Mouse (Mus musculus): ENCODE measurements around the gene Zpbp2. TPM values are rescaled to one million over a fixed set of nuclear protein-coding genes. Genes with fewer than 3 reads are reported as not detected.
"Not testable (repeated sequence)": the region's sequence is repeated elsewhere in the genome, so short reads cannot be mapped to it uniquely, and the experiment has no call there.

Zpbp2 gene
- polyA plus RNA-seq, 1 experiment, result 0.08 TPM

GRCm38 (mm10) chr11:98595955-98596354, 45.1 kb downstream of the Zpbp2 start:
- H3K36me3 ChIP-seq (ENCODE audit: control insufficient read depth), result no peaks in the 10 kb centered on the region
- H3K4me3 ChIP-seq (replicated peaks), result no peak overlapping the region
- peaks cover 60% of the 10 kb centered on the region for H3K27me3 ChIP-seq (ENCODE audit: control insufficient read depth)
- no peak for TF ChIP-seq GATA1 (IDR thresholded peaks at IDR 0.05; ENCODE audit: low read length)
- TF ChIP-seq TAL1 (IDR thresholded peaks at IDR 0.05; ENCODE audit: low read length), result no peak
- no peaks in the 10 kb centered on the region for H3K9me3 ChIP-seq (ENCODE audit: control insufficient read depth, low read length)
- peaks cover 36% of the 10 kb centered on the region for H3K4me1 ChIP-seq (ENCODE audit: control insufficient read depth)

GRCm38 (mm10) chr11:98597363-98597762, 46.5 kb downstream of the Zpbp2 start:
- Histone ChIP-seq H3K9me3 (ENCODE audit: control insufficient read depth, low read length) (no peaks in the 10 kb centered on the region), H3K4me3 (replicated peaks) (no peak overlapping the region), H3K4me1 (ENCODE audit: control insufficient read depth) (peaks cover 29% of the 10 kb centered on the region), H3K36me3 (ENCODE audit: control insufficient read depth) (no peaks in the 10 kb centered on the region), H3K27me3 (ENCODE audit: control insufficient read depth) (peaks cover 70% of the 10 kb centered on the region)
- TF ChIP-seq GATA1 (IDR thresholded peaks at IDR 0.05; ENCODE audit: low read length) (no peak), TAL1 (IDR thresholded peaks at IDR 0.05; ENCODE audit: low read length) (no peak)

GRCm38 (mm10) chr11:98597991-98598390, 47.1 kb downstream of the Zpbp2 start, which contains the start of gene Lrrc3c:
TSS of gene Lrrc3c (plus strand) at chr11:98598291.
- Histone ChIP-seq H3K27me3 (ENCODE audit: control insufficient read depth) (peaks cover 69% of the 10 kb centered on the region), H3K9me3 (ENCODE audit: control insufficient read depth, low read length) (no peaks in the 10 kb centered on the region), H3K4me1 (ENCODE audit: control insufficient read depth) (peaks cover 25% of the 10 kb centered on the region), H3K36me3 (ENCODE audit: control insufficient read depth) (no peaks in the 10 kb centered on the region), H3K4me3 (replicated peaks) (no peak within 1 kb of the TSS)
- TF ChIP-seq GATA1 (IDR thresholded peaks at IDR 0.05; ENCODE audit: low read length), result no peak

- no peaks in the 10 kb centered on the region for H3K9me3 ChIP-seq (ENCODE audit: control insufficient read depth, low read length)
- no peaks in the 10 kb centered on the region for H3K36me3 ChIP-seq (ENCODE audit: control insufficient read depth)
- no peak overlapping the region for H3K4me3 ChIP-seq (replicated peaks)
- TF ChIP-seq TAL1 (IDR thresholded peaks at IDR 0.05; ENCODE audit: low read length) (no peak), GATA1 (IDR thresholded peaks at IDR 0.05; ENCODE audit: low read length) (no peak)
- peaks cover 74% of the 10 kb centered on the region for H3K27me3 ChIP-seq (ENCODE audit: control insufficient read depth)
- peaks cover 21% of the 10 kb centered on the region for H3K4me1 ChIP-seq (ENCODE audit: control insufficient read depth)
Observed at GRCm38 (mm10) chr11:98598851-98599290, 48.0 kb downstream of the Zpbp2 start.

- Histone ChIP-seq H3K4me1 (ENCODE audit: control insufficient read depth) (peaks cover 21% of the 10 kb centered on the region), H3K36me3 (ENCODE audit: control insufficient read depth) (no peaks in the 10 kb centered on the region), H3K9me3 (ENCODE audit: control insufficient read depth, low read length) (no peaks in the 10 kb centered on the region), H3K27me3 (ENCODE audit: control insufficient read depth) (peaks cover 74% of the 10 kb centered on the region), H3K4me3 (replicated peaks) (no peak overlapping the region)
- TF ChIP-seq TAL1 (IDR thresholded peaks at IDR 0.05; ENCODE audit: low read length) (no peak), GATA1 (IDR thresholded peaks at IDR 0.05; ENCODE audit: low read length) (no peak)
Observed at GRCm38 (mm10) chr11:98599291-98599690, 48.4 kb downstream of the Zpbp2 start.

- Histone ChIP-seq H3K9me3 (ENCODE audit: control insufficient read depth, low read length) (no peaks in the 10 kb centered on the region), H3K27me3 (ENCODE audit: control insufficient read depth) (peaks cover 73% of the 10 kb centered on the region), H3K4me3 (replicated peaks) (peak overlapping the region; percentile 25), H3K36me3 (ENCODE audit: control insufficient read depth) (no peaks in the 10 kb centered on the region), H3K4me1 (ENCODE audit: control insufficient read depth) (peaks cover 13% of the 10 kb centered on the region)
- TF ChIP-seq GATA1 (IDR thresholded peaks at IDR 0.05; ENCODE audit: low read length) (no peak), TAL1 (IDR thresholded peaks at IDR 0.05; ENCODE audit: low read length) (no peak)
Observed at GRCm38 (mm10) chr11:98602090-98602690, 51.3 kb downstream of the Zpbp2 start.

GRCm38 (mm10) chr11:98603953-98604352, 53.1 kb downstream of the Zpbp2 start:
- Histone ChIP-seq H3K27me3 (ENCODE audit: control insufficient read depth) (peaks cover 63% of the 10 kb centered on the region), H3K4me1 (ENCODE audit: control insufficient read depth) (peaks cover 8% of the 10 kb centered on the region), H3K36me3 (ENCODE audit: control insufficient read depth) (no peaks in the 10 kb centered on the region), H3K4me3 (replicated peaks) (no peak overlapping the region), H3K9me3 (ENCODE audit: control insufficient read depth, low read length) (no peaks in the 10 kb centered on the region)
- TF ChIP-seq GATA1 (IDR thresholded peaks at IDR 0.05; ENCODE audit: low read length), result no peak
- TF ChIP-seq TAL1 (IDR thresholded peaks at IDR 0.05; ENCODE audit: low read length), result no peak

- peaks cover 60% of the 10 kb centered on the region for H3K27me3 ChIP-seq (ENCODE audit: control insufficient read depth)
- not testable (repeated sequence) for H3K4me1 ChIP-seq (ENCODE audit: control insufficient read depth); H3K9me3 ChIP-seq (ENCODE audit: control insufficient read depth, low read length); H3K36me3 ChIP-seq (ENCODE audit: control insufficient read depth); H3K4me3 ChIP-seq (replicated peaks)
Observed at GRCm38 (mm10) chr11:98604911-98605310, 54.0 kb downstream of the Zpbp2 start.

- H3K27me3 ChIP-seq (ENCODE audit: control insufficient read depth), result peaks cover 44% of the 10 kb centered on the region
- H3K4me1 ChIP-seq (ENCODE audit: control insufficient read depth), result peaks cover 6% of the 10 kb centered on the region
- TF ChIP-seq GATA1 (IDR thresholded peaks at IDR 0.05; ENCODE audit: low read length) (no peak), TAL1 (IDR thresholded peaks at IDR 0.05; ENCODE audit: low read length) (no peak)
- H3K36me3 ChIP-seq (ENCODE audit: control insufficient read depth), result no peaks in the 10 kb centered on the region
- H3K9me3 ChIP-seq (ENCODE audit: control insufficient read depth, low read length), result no peaks in the 10 kb centered on the region
- H3K4me3 ChIP-seq (replicated peaks), result no peak overlapping the region
Observed at GRCm38 (mm10) chr11:98606763-98607162, 55.9 kb downstream of the Zpbp2 start.

Other genes starting within 250 kb of the Zpbp2 start
- gene Neurod2, start 221.4 kb upstream of the Zpbp2 start, polyA plus RNA-seq (2012), result not detected in 2 replicates
- 0.02 TPM in 1 of 2 replicates, not detected in the other for gene Ppp1r1b, start 202.7 kb upstream of the Zpbp2 start, polyA plus RNA-seq (2012)
- 1.2 and 1.7 TPM in 2 replicates for gene Stard3, start 192.7 kb upstream of the Zpbp2 start, polyA plus RNA-seq (2012)
- gene Tcap, start 167.3 kb upstream of the Zpbp2 start, polyA plus RNA-seq (2012), result not detected in 2 replicates
- not detected in 2 replicates for gene Pnmt, start 164.6 kb upstream of the Zpbp2 start, polyA plus RNA-seq (2012)
- 0.91 and 1.1 TPM in 2 replicates for gene Pgap3, start 150.6 kb upstream of the Zpbp2 start, polyA plus RNA-seq (2012)
- gene Erbb2, start 138.6 kb upstream of the Zpbp2 start, polyA plus RNA-seq (2012), result 0.01 TPM in 1 of 2 replicates, not detected in the other
- gene Mien1, start 112.1 kb upstream of the Zpbp2 start, polyA plus RNA-seq (2012), result 3.1 and 4.4 TPM in 2 replicates
- gene Grb7, start 104.7 kb upstream of the Zpbp2 start, polyA plus RNA-seq (2012), result 0.11 and 0.13 TPM in 2 replicates
- gene Ikzf3, start 5.1 kb upstream of the Zpbp2 start, polyA plus RNA-seq (2012), result not detected in 2 replicates
- gene Ormdl3, start 36.3 kb downstream of the Zpbp2 start, polyA plus RNA-seq (2012), result 13.5 and 13.6 TPM in 2 replicates
- not detected in 2 replicates for gene Lrrc3c, start 47.2 kb downstream of the Zpbp2 start, polyA plus RNA-seq (2012)
- gene Gm12355, start 74.6 kb downstream of the Zpbp2 start, polyA plus RNA-seq (2012), result not detected in 2 replicates
- gene Gsdma3, start 75.3 kb downstream of the Zpbp2 start, polyA plus RNA-seq (2012), result not detected in 2 replicates
- gene Gsdma2, start 95.7 kb downstream of the Zpbp2 start, polyA plus RNA-seq (2012), result not detected in 2 replicates
- gene Gsdma, start 113.3 kb downstream of the Zpbp2 start, polyA plus RNA-seq (2012), result 0.03 TPM in 1 of 2 replicates, not detected in the other
- 15.0 and 17.0 TPM in 2 replicates for gene Psmd3, start 131.5 kb downstream of the Zpbp2 start, polyA plus RNA-seq (2012)
- gene Csf3, start 150.2 kb downstream of the Zpbp2 start, polyA plus RNA-seq (2012), result not detected in 2 replicates
- gene Med24, start 178.3 kb downstream of the Zpbp2 start, polyA plus RNA-seq (2012), result 13.2 and 14.4 TPM in 2 replicates
- gene Thra, start 189.5 kb downstream of the Zpbp2 start, polyA plus RNA-seq (2012), result 3.2 TPM in 2 replicates
- gene Nr1d1, start 224.2 kb downstream of the Zpbp2 start, polyA plus RNA-seq (2012), result 0.22 and 0.29 TPM in 2 replicates
- 2.7 TPM in 2 replicates for gene Msl1, start 244.4 kb downstream of the Zpbp2 start, polyA plus RNA-seq (2012)